Mouse (Mus musculus) G1E (cell line): ENCODE data around the gene Coro1b. TPM values are rescaled to one million over a fixed set of nuclear protein-coding genes. Genes with fewer than 3 reads are reported as not detected.
A peak's percentile ranks its signal among the peaks of the same experiment; 100 is the strongest.

Experiments
- ATAC-seq: 2 replicates; pipeline ENCODE4 v1.8.0; 2016; ENCODE audit warnings: mild to moderate bottlenecking; ENCODE audit not compliant: insufficient number of reproducible peaks, poor library complexity, low FRiP score, severe bottlenecking; ENCODE audit errors: extremely low read depth
- DNase-seq: peaks from one replicate; pipeline ENCODE4 v3.0.0; 2012; ENCODE audit warnings: low spot score
- H3K27me3 ChIP-seq: 2 replicates; pipeline ENCODE4 v1.6.1; 2012; ENCODE audit warnings: mild to moderate bottlenecking, low read length, inconsistent platforms; ENCODE audit not compliant: insufficient read depth
- H3K36me3 ChIP-seq: replicated peaks from 2 replicates; pipeline ENCODE3; 2012; ENCODE audit warnings: mild to moderate bottlenecking, inconsistent platforms
- H3K4me1 ChIP-seq: 2 replicates; pipeline ENCODE4 v1.6.1; 2012; ENCODE audit warnings: low read depth, low read length, inconsistent platforms, mixed read lengths; ENCODE audit not compliant: insufficient read depth
- H3K4me3 ChIP-seq: 2 replicates; pipeline ENCODE4 v1.5.1; 2012; ENCODE audit warnings: low read depth, mild to moderate bottlenecking, inconsistent platforms, low read length, moderate library complexity, mixed read lengths
- H3K9me3 ChIP-seq: replicated peaks from 2 replicates; pipeline ENCODE4 v1.6.1; 2012; ENCODE audit warnings: inconsistent platforms
- CTCF ChIP-seq: IDR thresholded peaks from 2 replicates; pipeline ENCODE4 v1.5.1; 2012; ENCODE audit warnings: low read depth, low read length, inconsistent platforms, mixed read lengths
- GATA1 ChIP-seq: IDR thresholded peaks from 2 replicates; pipeline ENCODE4 v1.6.1; 2012; ENCODE audit warnings: borderline replicate concordance, low read length, inconsistent platforms, mixed read lengths
- GATA2 ChIP-seq: IDR thresholded peaks from 2 replicates; pipeline ENCODE4 v1.6.1; 2012; ENCODE audit warnings: low read depth, low read length, inconsistent platforms, borderline replicate concordance
- POLR2AphosphoS5 ChIP-seq: IDR thresholded peaks from 2 replicates; pipeline ENCODE4 v1.6.1; 2012; ENCODE audit warnings: low read depth, low read length, inconsistent platforms; ENCODE audit not compliant: insufficient replicate concordance
- TAL1 ChIP-seq: conservative IDR thresholded peaks from 2 replicates; pipeline ENCODE4 v1.6.1; 2012; ENCODE audit warnings: low read depth, low read length, inconsistent platforms, mixed read lengths
- polyA plus RNA-seq: library from polyadenylated mRNA; stranded (reverse); fragments of >175 nt; gene quantifications from 2 replicates; pipeline ENCODE4 v1.2.3, GENCODE M21; 2012
- total RNA-seq, 2 experiments: library from RNA; stranded (forward) in 1 of 2; stranded (reverse) in 1 of 2; fragments of 200-1000 nt in 1 of 2; fragments of >200 nt in 1 of 2; fragmentation: Nextera tagmentation in 1 of 2; gene quantifications; 2 replicates each; pipeline ENCODE4 v1.2.3; 2014 to 2017

Coro1b gene
- total and polyA plus RNA-seq, 3 experiments = 134 to 325 (median 157) TPM

GRCm38 (mm10) chr19:4191528-4192250 lies 43.3 kb downstream of the Coro1b start, which contains the start of gene Ppp1ca:
Gene Ppp1ca, plus strand, starts transcription at chr19:4192065.
- no peak for TF ChIP-seq POLR2AphosphoS5
- no peak for TF ChIP-seq GATA1
- TF ChIP-seq GATA2 = no peak
- TF ChIP-seq CTCF = no peak
- TF ChIP-seq TAL1 = no peak
- no peaks in the 10 kb centered on the region; the same call in 1 of the 2 replicates for H3K27me3 ChIP-seq
- peak; percentile 96 for DNase-seq
- H3K4me1 ChIP-seq = peaks cover 71% of the 10 kb centered on the region
- peak; percentile 82 for ATAC-seq
- peak within 1 kb of the TSS; percentile 78 for H3K4me3 ChIP-seq
- H3K9me3 ChIP-seq = no peaks in the 10 kb centered on the region
- peaks cover 70% of the 10 kb centered on the region for H3K36me3 ChIP-seq

- DNase-seq (peak; percentile 49), ATAC-seq (no peak)
- Histone ChIP-seq H3K36me3 (peaks cover 70% of the 10 kb centered on the region), H3K9me3 (no peaks in the 10 kb centered on the region), H3K4me3 (peak overlapping the region; percentile 78), H3K4me1 (peaks cover 78% of the 10 kb centered on the region), H3K27me3 (no peaks in the 10 kb centered on the region; the same call in 1 of the 2 replicates)
- TF ChIP-seq GATA1 (no peak), GATA2 (no peak), POLR2AphosphoS5 (no peak), CTCF (no peak), TAL1 (no peak)
Observed at GRCm38 (mm10) chr19:4192251-4192985, 44.0 kb downstream of the Coro1b start.

GRCm38 (mm10) chr19:4193129-4193528 lies 44.7 kb downstream of the Coro1b start:
- H3K4me3 ChIP-seq = peak overlapping the region; percentile 78
- no peaks in the 10 kb centered on the region for H3K27me3 ChIP-seq
- peaks cover 70% of the 10 kb centered on the region for H3K36me3 ChIP-seq
- H3K4me1 ChIP-seq = peaks cover 78% of the 10 kb centered on the region
- H3K9me3 ChIP-seq = no peaks in the 10 kb centered on the region
- TF ChIP-seq GATA1 = no peak
- TF ChIP-seq POLR2AphosphoS5 = no peak
- TF ChIP-seq GATA2 = no peak
- TF ChIP-seq CTCF = no peak
- TF ChIP-seq TAL1 = no peak
- ATAC-seq (no peak), DNase-seq (no peak)

GRCm38 (mm10) chr19:4194021-4194724 lies 45.8 kb downstream of the Coro1b start:
- ATAC-seq (no peak), DNase-seq (no peak)
- Histone ChIP-seq H3K27me3 (no peaks in the 10 kb centered on the region), H3K9me3 (no peaks in the 10 kb centered on the region), H3K36me3 (peaks cover 71% of the 10 kb centered on the region), H3K4me3 (peak overlapping the region; percentile 40; the same call in 1 of the 2 replicates), H3K4me1 (peaks cover 82% of the 10 kb centered on the region)
- TF ChIP-seq GATA2 (no peak), GATA1 (no peak), CTCF (no peak), POLR2AphosphoS5 (no peak)

GRCm38 (mm10) chr19:4194776-4195650 lies 46.6 kb downstream of the Coro1b start:
- ATAC-seq (no peak), DNase-seq (no peak)
- TF ChIP-seq POLR2AphosphoS5 (no peak; the same call in 1 of the 2 replicates), TAL1 (no peak), GATA1 (no peak), GATA2 (no peak), CTCF (no peak)
- no peaks in the 10 kb centered on the region for H3K27me3 ChIP-seq
- no peaks in the 10 kb centered on the region for H3K9me3 ChIP-seq
- H3K4me3 ChIP-seq = no peak overlapping the region
- H3K36me3 ChIP-seq = peaks cover 73% of the 10 kb centered on the region
- H3K4me1 ChIP-seq = peaks cover 89% of the 10 kb centered on the region
